Mouse (Mus musculus): ENCODE data around the gene Ccr7. TPM values are rescaled to one million over a fixed set of nuclear protein-coding genes. Genes with fewer than 3 reads are reported as not detected.

Gene Ccr7
- polyA plus RNA-seq, 1 experiment from 2014 or later: 0.33 TPM

DNA sequence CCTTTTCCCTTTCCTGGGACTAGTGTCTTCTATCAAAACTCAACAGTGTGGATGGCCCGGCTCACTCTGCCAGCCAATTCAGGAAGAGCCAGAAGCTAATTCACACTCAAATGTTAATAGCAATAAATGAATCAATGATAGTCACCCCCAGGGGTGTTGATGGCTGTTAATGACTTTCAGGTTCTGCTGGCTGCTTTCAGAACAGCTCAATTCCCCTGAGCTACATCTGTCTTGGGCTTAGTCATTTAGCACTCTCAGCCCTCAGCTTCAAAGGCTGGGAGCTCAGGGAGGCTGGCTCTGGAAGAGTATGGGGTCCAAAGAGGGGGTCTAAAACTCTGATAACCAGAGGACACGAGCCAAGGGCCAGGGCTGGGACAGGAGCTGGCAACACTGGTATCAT lies 25.6 kb downstream of the Ccr7 start:
- Histone ChIP-seq H3K27me3 (replicated peaks; ENCODE audit: control insufficient read depth, insufficient read depth, low read length) (no peaks in the 10 kb centered on the region), H3K27ac (replicated peaks; ENCODE audit: low read depth, low read length) (no peak overlapping the region), H3K9me3 (ENCODE audit: control insufficient read depth, low read length) (no peaks in the 10 kb centered on the region), H3K4me2 (ENCODE audit: low read depth, low read length) (no peak overlapping the region), H3K4me1 (ENCODE audit: control insufficient read depth, insufficient read depth, low read length) (peaks cover 48% of the 10 kb centered on the region), H3K4me3 (ENCODE audit: low read depth, low read length) (no peak overlapping the region), H3K36me3 (ENCODE audit: control insufficient read depth, insufficient read depth, low read length) (no peaks in the 10 kb centered on the region), H3K9ac (ENCODE audit: low read depth, low read length) (no peak overlapping the region)
- 38% methylated on average over 2 of the region's 2 CpGs for WGBS
- DNase-seq (ENCODE audit: low spot score): no peak
- no peak for ATAC-seq (ENCODE audit: low read depth)

DNA sequence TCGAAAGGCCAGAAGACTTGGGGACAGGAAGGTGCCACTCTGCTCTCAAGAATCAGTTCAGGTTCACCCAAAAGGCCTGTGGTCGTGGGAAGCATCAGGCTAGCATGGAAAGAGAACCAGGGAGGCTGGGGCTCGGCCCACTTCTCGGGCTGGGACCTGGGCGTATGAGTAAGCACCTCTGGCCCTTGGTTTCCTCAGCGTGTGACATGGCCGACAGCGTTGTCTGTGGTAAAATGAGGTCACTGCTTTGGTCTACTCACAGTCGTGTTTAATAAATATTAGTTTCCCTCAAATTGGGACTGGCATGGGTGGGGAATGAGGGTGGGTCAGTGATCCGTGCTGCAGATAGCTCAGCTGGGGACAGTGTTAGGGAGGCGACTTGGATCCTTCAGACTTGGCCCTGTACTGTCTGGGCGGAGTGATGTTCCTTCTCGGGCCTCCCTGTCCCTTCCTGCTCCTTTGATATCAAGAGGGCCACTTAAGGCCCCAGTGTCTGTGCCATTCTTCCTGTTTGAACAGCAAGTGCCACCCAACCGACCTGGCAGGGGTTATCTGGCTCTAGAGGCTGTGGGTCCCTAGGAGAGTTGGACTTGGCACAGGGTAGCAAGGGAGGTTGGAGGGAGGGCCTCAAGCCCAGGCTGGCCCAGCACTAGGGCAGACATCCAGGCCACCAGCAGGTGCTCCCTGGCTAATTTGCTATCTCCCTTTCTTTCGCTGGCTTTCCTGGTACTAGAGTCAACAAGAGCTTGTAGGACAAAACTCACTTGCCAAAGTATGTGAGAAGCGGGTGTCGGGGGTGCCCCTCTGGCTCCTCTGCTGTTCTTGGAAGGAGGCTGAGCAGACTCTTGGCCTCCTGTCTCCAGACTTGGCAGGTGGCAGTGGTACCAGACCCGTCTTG lies 26.8 kb downstream of the Ccr7 start:
- peaks cover 36% of the 10 kb centered on the region for H3K4me1 ChIP-seq (ENCODE audit: control insufficient read depth, insufficient read depth, low read length)
- 0 out of 2 replicates have a peak, but pooled peaks cover 3% of the 10 kb centered on the region for H3K9me3 ChIP-seq (ENCODE audit: control insufficient read depth, low read length)
- H3K36me3 ChIP-seq (ENCODE audit: control insufficient read depth, insufficient read depth, low read length): no peaks in the 10 kb centered on the region
- DNase-seq (ENCODE audit: low spot score) (no peak), ATAC-seq (ENCODE audit: low read depth) (no peak)
- 76% methylated on average over 18 of the region's 18 CpGs for WGBS
- H3K27ac ChIP-seq (replicated peaks; ENCODE audit: low read depth, low read length): peak overlapping the region; percentile 70
- no peak overlapping the region for H3K4me2 ChIP-seq (ENCODE audit: low read depth, low read length)
- no peaks in the 10 kb centered on the region for H3K27me3 ChIP-seq (replicated peaks; ENCODE audit: control insufficient read depth, insufficient read depth, low read length)
- no peak overlapping the region for H3K9ac ChIP-seq (ENCODE audit: low read depth, low read length)
- H3K4me3 ChIP-seq (ENCODE audit: low read depth, low read length): no peak overlapping the region

DNA sequence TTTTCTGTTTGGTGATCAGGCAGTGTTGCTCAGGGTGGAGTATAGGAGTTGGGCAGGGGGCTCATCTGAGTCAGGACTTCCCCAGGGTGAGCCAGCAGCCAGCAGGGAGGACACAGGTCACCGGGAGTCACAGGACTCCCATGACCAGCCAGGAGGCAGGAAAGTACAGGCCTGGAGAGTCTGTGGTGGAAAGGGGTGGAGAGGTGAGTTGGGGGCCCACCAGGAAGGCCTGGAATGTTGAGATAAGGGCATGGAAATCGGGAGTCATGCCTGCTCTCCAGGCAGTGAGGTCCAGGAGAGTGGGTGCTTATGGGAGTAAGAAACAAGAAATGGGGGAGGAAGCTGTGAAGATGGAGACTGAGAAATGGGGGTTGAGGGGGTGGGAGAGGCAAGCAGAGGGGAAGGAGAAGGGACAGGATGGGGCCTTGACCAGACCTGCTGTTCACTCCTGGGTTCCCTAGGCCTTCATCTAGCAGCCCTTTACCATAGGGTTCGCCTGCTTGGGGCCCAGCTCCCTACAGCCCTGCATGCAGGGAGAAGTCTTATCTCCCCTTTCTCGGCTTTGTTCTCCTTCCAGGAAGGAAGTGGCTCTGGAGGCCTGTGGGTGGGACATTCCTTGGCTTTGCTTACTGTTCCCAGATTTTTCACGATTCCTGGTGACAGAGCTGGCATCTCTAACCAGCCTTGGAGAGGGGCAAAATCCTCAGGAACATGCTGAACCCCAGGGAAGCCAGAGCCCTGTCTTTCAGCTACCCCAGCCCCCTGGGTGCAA lies 28.2 kb downstream of the Ccr7 start:
- H3K4me2 ChIP-seq (ENCODE audit: low read depth, low read length): no peak overlapping the region
- H3K27ac ChIP-seq (replicated peaks; ENCODE audit: low read depth, low read length): peak overlapping the region; percentile 70
- H3K27me3 ChIP-seq (replicated peaks; ENCODE audit: control insufficient read depth, insufficient read depth, low read length): no peaks in the 10 kb centered on the region
- no peak for DNase-seq (ENCODE audit: low spot score)
- 43% methylated on average over 5 of the region's 5 CpGs for WGBS
- H3K9ac ChIP-seq (ENCODE audit: low read depth, low read length): no peak overlapping the region
- no peak for ATAC-seq (ENCODE audit: low read depth)
- 0 out of 2 replicates have a peak, but pooled peaks cover 3% of the 10 kb centered on the region for H3K9me3 ChIP-seq (ENCODE audit: control insufficient read depth, low read length)
- no peaks in the 10 kb centered on the region for H3K36me3 ChIP-seq (ENCODE audit: control insufficient read depth, insufficient read depth, low read length)
- peaks cover 22% of the 10 kb centered on the region for H3K4me1 ChIP-seq (ENCODE audit: control insufficient read depth, insufficient read depth, low read length)
- H3K4me3 ChIP-seq (ENCODE audit: low read depth, low read length): no peak overlapping the region

DNA sequence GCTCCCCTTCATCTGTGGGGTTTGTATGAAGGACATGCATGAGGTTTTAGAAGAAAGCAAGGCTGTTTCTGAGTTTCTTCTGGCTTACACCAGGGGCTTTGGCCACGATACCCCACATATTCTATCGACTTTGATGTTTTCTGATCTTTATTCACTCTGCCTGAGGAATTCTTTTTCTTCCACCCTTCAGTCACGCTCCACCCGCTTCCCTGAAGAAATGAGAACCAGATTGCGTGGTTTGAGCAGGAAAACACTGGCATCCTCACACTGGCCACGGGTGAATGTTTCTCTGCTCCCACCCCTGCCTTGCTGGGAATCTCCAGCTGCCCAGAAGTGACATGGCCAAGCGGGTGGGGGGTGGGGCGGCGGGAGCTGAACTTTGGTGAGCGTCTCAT lies 30.2 kb downstream of the Ccr7 start:
- peaks cover 39% of the 10 kb centered on the region for H3K4me1 ChIP-seq (ENCODE audit: control insufficient read depth, insufficient read depth, low read length)
- no peak overlapping the region for H3K9ac ChIP-seq (ENCODE audit: low read depth, low read length)
- H3K27ac ChIP-seq (replicated peaks; ENCODE audit: low read depth, low read length): peak overlapping the region; percentile 76
- WGBS: 19% methylated on average over 10 of the region's 10 CpGs
- DNase-seq (ENCODE audit: low spot score): peak; percentile 82
- H3K4me2 ChIP-seq (ENCODE audit: low read depth, low read length): peak overlapping the region; percentile 5; the same call in 1 of the 2 replicates
- no peak overlapping the region for H3K4me3 ChIP-seq (ENCODE audit: low read depth, low read length)
- H3K27me3 ChIP-seq (replicated peaks; ENCODE audit: control insufficient read depth, insufficient read depth, low read length): no peaks in the 10 kb centered on the region
- no peaks in the 10 kb centered on the region for H3K36me3 ChIP-seq (ENCODE audit: control insufficient read depth, insufficient read depth, low read length)
- ATAC-seq (ENCODE audit: low read depth): peak; percentile 34; the same call in 1 of the 2 replicates
- 0 out of 2 replicates have a peak, but pooled peaks cover 3% of the 10 kb centered on the region for H3K9me3 ChIP-seq (ENCODE audit: control insufficient read depth, low read length)

DNA sequence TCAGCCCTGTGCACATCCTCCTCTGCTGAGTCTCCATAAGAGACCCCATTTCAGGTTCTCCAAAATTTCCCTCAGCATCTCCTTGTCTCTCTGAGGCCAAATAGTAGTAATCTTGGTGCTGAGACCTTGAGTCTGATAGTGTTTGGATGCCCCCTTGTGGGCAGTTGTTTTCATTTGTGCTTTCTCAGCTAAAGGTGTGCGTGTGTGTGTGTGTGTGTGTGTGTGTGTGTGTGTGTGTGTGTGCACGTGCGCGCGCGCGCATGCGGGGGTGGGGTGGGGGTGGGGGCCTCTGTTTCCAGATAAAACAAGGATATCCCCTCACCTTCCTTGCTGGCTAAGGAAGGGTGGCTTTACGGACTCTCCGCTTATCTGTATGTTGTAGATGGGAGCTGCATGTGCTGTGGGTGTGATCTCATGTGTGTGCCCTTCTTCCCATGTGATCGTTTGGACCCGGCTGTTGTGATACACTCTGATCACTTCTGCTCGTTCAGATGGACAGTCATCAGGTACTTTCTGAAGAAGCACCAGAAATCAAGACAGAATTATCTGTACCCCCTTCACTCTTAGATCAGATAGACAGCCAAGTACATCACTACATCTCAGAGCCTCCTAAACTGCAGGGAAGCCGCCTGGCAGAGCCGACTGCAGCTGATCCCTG lies 30.8 kb downstream of the Ccr7 start:
- DNase-seq (ENCODE audit: low spot score): peak; percentile 73
- ATAC-seq (ENCODE audit: low read depth): no peak

DNA sequence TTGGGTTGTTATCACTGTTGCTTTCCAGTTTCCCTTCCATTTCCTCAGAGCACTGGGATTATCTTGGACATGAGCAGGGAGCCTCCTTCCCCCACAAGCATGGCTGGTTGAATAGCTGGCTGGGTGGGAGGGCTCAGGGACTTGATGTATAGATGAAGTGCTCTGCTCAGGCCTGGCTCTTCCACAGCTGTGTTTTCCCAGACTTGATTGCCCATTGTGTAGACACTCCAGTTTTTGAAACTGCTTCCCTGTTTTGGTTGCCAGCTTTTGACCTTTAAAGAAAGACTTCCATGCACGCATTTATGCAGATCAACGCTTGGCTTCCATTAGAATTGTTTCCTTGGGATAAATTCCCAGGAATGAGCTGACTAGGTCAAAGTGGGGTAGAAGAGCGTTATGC lies 32.2 kb downstream of the Ccr7 start:
- H3K4me1 ChIP-seq (ENCODE audit: control insufficient read depth, insufficient read depth, low read length): peaks cover 46% of the 10 kb centered on the region
- H3K9ac ChIP-seq (ENCODE audit: low read depth, low read length): no peak overlapping the region
- H3K9me3 ChIP-seq (ENCODE audit: control insufficient read depth, low read length): 0 out of 2 replicates have a peak, but pooled peaks cover 3% of the 10 kb centered on the region
- H3K27ac ChIP-seq (replicated peaks; ENCODE audit: low read depth, low read length): no peak overlapping the region
- WGBS: 78% methylated on average over 3 of the region's 3 CpGs
- H3K27me3 ChIP-seq (replicated peaks; ENCODE audit: control insufficient read depth, insufficient read depth, low read length): no peaks in the 10 kb centered on the region
- no peak overlapping the region for H3K4me2 ChIP-seq (ENCODE audit: low read depth, low read length)
- ATAC-seq (ENCODE audit: low read depth): no peak
- DNase-seq (ENCODE audit: low spot score): no peak
- H3K4me3 ChIP-seq (ENCODE audit: low read depth, low read length): no peak overlapping the region
- no peaks in the 10 kb centered on the region for H3K36me3 ChIP-seq (ENCODE audit: control insufficient read depth, insufficient read depth, low read length)

More for the DNA sequence above, 30.8 kb downstream of the Ccr7 start:
- 40% methylated on average over 15 of the region's 15 CpGs for WGBS
- H3K36me3 ChIP-seq (ENCODE audit: control insufficient read depth, insufficient read depth, low read length): no peaks in the 10 kb centered on the region
- H3K27ac ChIP-seq (replicated peaks; ENCODE audit: low read depth, low read length): peak overlapping the region; percentile 76
- 0 out of 2 replicates have a peak, but pooled peaks cover 3% of the 10 kb centered on the region for H3K9me3 ChIP-seq (ENCODE audit: control insufficient read depth, low read length)
- peaks cover 44% of the 10 kb centered on the region for H3K4me1 ChIP-seq (ENCODE audit: control insufficient read depth, insufficient read depth, low read length)
- no peak overlapping the region for H3K4me2 ChIP-seq (ENCODE audit: low read depth, low read length)
- H3K27me3 ChIP-seq (replicated peaks; ENCODE audit: control insufficient read depth, insufficient read depth, low read length): no peaks in the 10 kb centered on the region
- no peak overlapping the region for H3K4me3 ChIP-seq (ENCODE audit: low read depth, low read length)
- no peak overlapping the region for H3K9ac ChIP-seq (ENCODE audit: low read depth, low read length)

DNA sequence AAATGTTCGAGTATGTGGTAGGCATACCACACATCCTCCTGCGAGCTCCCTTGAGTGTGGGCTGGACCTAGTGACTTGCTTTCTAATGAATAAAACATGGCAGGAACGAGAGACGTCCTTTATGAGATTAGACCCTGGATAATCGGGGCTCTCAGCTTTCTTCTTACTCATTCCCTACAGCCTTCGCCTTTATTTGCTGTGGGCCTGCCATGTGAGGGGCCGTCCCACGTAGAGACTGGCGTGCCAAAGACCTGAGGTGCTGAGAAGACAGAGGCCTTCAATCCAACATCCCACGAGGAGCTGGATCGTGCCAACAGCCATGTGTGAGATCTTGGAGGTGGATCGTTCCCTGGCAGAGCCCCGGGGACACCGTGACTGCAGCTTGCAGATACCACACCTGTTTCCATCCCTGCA lies 33.7 kb downstream of the Ccr7 start:
- Histone ChIP-seq H3K4me2 (ENCODE audit: low read depth, low read length) (no peak overlapping the region), H3K27ac (replicated peaks; ENCODE audit: low read depth, low read length) (peak overlapping the region; percentile 95), H3K4me3 (ENCODE audit: low read depth, low read length) (no peak overlapping the region), H3K27me3 (replicated peaks; ENCODE audit: control insufficient read depth, insufficient read depth, low read length) (no peaks in the 10 kb centered on the region), H3K36me3 (ENCODE audit: control insufficient read depth, insufficient read depth, low read length) (no peaks in the 10 kb centered on the region), H3K9me3 (ENCODE audit: control insufficient read depth, low read length) (0 out of 2 replicates have a peak, but pooled peaks cover 3% of the 10 kb centered on the region), H3K9ac (ENCODE audit: low read depth, low read length) (no peak overlapping the region), H3K4me1 (ENCODE audit: control insufficient read depth, insufficient read depth, low read length) (peaks cover 36% of the 10 kb centered on the region)
- ATAC-seq (ENCODE audit: low read depth) (peak; percentile 41), DNase-seq (ENCODE audit: low spot score) (peak; percentile 89)
- 26% methylated on average over 14 of the region's 14 CpGs for WGBS

Data from embryonic facial prominence, embryonic 14.5 days (tissue).